Mouse (Mus musculus): ENCODE measurements around the gene Mboat7.

GRCm38 (mm10) chr7:3703879-3704441 is 10.6 kb upstream of the Mboat7 start, which contains the start of gene Rps9:
- TF ChIP-seq CTCF (IDR thresholded peaks at IDR 0.05; ENCODE audit: insufficient read depth, low read depth, low read length) (0 out of 2 replicates have a peak, but pooled peaks have one; percentile 11), POLR2A (IDR thresholded peaks at IDR 0.05; ENCODE audit: insufficient read depth, low read depth, low read length) (peak; percentile 83)
